Mouse (Mus musculus): ENCODE results near the gene Snrpc.

GRCm38 (mm10) chr17:27792516-27792915 lies 45.4 kb upstream of the Snrpc start:
- TF ChIP-seq CTCF (IDR thresholded peaks at IDR 0.05; ENCODE audit: low read depth), result no peak
- no peak for TF ChIP-seq EP300 (IDR thresholded peaks at IDR 0.05; ENCODE audit: low read depth)
